8 mouse cellular contexts compared by ENCODE assay signal in genomic region chr16:78301183-78301830, GRCm38 (mm10). TPM values are rescaled to one million over a fixed set of nuclear protein-coding genes. Genes with fewer than 3 reads are reported as not detected.
DNase-seq lines count a peak whose midpoint lies in the region; ATAC-seq and TF ChIP-seq lines count a peak whose summit lies in the region.

TSS of gene Cxadr (plus strand) at chr16:78301489.

- H3K9ac ChIP-seq in ES-E14 (ENCODE audit: insufficient read depth, low read depth, low read length, poor library complexity, severe bottlenecking): peak within 1 kb of the TSS; percentile 91
- peak within 1 kb of the TSS; percentile 95 for H3K9ac ChIP-seq in forebrain, embryonic 16.5 days (replicated peaks; ENCODE audit: low read depth, low read length)
- H3K9ac ChIP-seq in neural tube, embryonic 15.5 days (replicated peaks): peak within 1 kb of the TSS; percentile 95

- ATAC-seq in forebrain, embryonic 16.5 days: peak; percentile 97
- peak; percentile 97 for ATAC-seq in neural tube, embryonic 15.5 days (ENCODE audit: low FRiP score)

- peak; percentile 85 for DNase-seq in ES-E14 (ENCODE audit: low read depth, low spot score)
- peak; percentile 73 for DNase-seq in cerebellum, adult 11 months
- peak; percentile 90 for DNase-seq in hindbrain, embryonic 10.5 days (ENCODE audit: low spot score)
- peak; percentile 68 to 76 for DNase-seq in layer of hippocampus, adult 8-10 months (ENCODE audit: low spot score in 2 of 2)
- DNase-seq in lung, adult 2 months: peak; percentile 79
- peak; percentile 86 for DNase-seq in thymus, postnatal 14 days

- peak within 1 kb of the TSS; percentile 76 to 87 for H3K4me3 ChIP-seq in ES-E14 (ENCODE audit: insufficient read depth in 1 of 2, low read depth in 1 of 2, low read length in 2 of 2, poor library complexity in 1 of 2, severe bottlenecking in 1 of 2)
- peak within 1 kb of the TSS; percentile 98 for H3K4me3 ChIP-seq in forebrain, embryonic 16.5 days (replicated peaks; ENCODE audit: low read length)
- H3K4me3 ChIP-seq in hindbrain, embryonic 10.5 days: peak within 1 kb of the TSS; percentile 98
- peak within 1 kb of the TSS; percentile 92 for H3K4me3 ChIP-seq in lung, adult 2 months (replicated peaks; ENCODE audit: extremely low read depth, low read depth, low read length)
- peak within 1 kb of the TSS; percentile 92 for H3K4me3 ChIP-seq in neural tube, embryonic 15.5 days (replicated peaks)

- no peak for TF ChIP-seq CTCF in lung, adult 2 months (IDR thresholded peaks at IDR 0.05; ENCODE audit: insufficient read depth, low read length)

- in situ Hi-C loops in ES-E14 (cut with MboI; ENCODE audit: low sequenced_read_pairs in 2 of 2, unreplicated experiment in 2 of 2): no loop called here

- no peaks in the 10 kb centered on the region for H3K9me3 ChIP-seq in ES-E14 (ENCODE audit: control insufficient read depth, insufficient read depth, low read depth, low read length)
- H3K9me3 ChIP-seq in forebrain, embryonic 16.5 days (ENCODE audit: control insufficient read depth, low read length): no peaks in the 10 kb centered on the region
- no peaks in the 10 kb centered on the region for H3K9me3 ChIP-seq in hindbrain, embryonic 10.5 days
- no peaks in the 10 kb centered on the region for H3K9me3 ChIP-seq in neural tube, embryonic 15.5 days (replicated peaks)

- H3K27me3 ChIP-seq in forebrain, embryonic 16.5 days (replicated peaks; ENCODE audit: control insufficient read depth, insufficient read depth, low read length): no peaks in the 10 kb centered on the region
- 0 out of 2 replicates have a peak, but pooled peaks cover 6% of the 10 kb centered on the region for H3K27me3 ChIP-seq in hindbrain, embryonic 10.5 days (ENCODE audit: insufficient read depth, poor library complexity, severe bottlenecking)
- no peaks in the 10 kb centered on the region for H3K27me3 ChIP-seq in neural tube, embryonic 15.5 days (replicated peaks)

- TF ChIP-seq POLR2A in lung, adult 2 months (IDR thresholded peaks at IDR 0.05; ENCODE audit: borderline replicate concordance, extremely low read depth, low read depth, low read length): peak; percentile 51; the same call in 1 of the 2 replicates

- H3K4me1 ChIP-seq in ES-E14 (ENCODE audit: control insufficient read depth in 2 of 2, insufficient read depth in 2 of 2, low read length in 2 of 2, poor library complexity in 1 of 2): peaks cover 0 to 11% of the 10 kb centered on the region in 2 experiments; a peak in 2 of 4 replicates
- peaks cover 26% of the 10 kb centered on the region for H3K4me1 ChIP-seq in forebrain, embryonic 16.5 days (replicated peaks; ENCODE audit: control insufficient read depth, insufficient read depth, low read length)
- H3K4me1 ChIP-seq in hindbrain, embryonic 10.5 days (replicated peaks): peaks cover 28% of the 10 kb centered on the region
- peaks cover 2% of the 10 kb centered on the region; the same call in 1 of the 2 replicates for H3K4me1 ChIP-seq in lung, adult 2 months (ENCODE audit: control insufficient read depth, insufficient read depth, low read length)
- H3K4me1 ChIP-seq in neural tube, embryonic 15.5 days: peaks cover 31% of the 10 kb centered on the region

- H3K27ac ChIP-seq in ES-E14 (ENCODE audit: insufficient read depth, low read depth, low read length, poor library complexity, severe bottlenecking): peak within 1 kb of the TSS; percentile 70; the same call in 1 of the 2 replicates
- peak within 1 kb of the TSS; percentile 95 for H3K27ac ChIP-seq in forebrain, embryonic 16.5 days (ENCODE audit: low read length)
- peak within 1 kb of the TSS; percentile 97 for H3K27ac ChIP-seq in hindbrain, embryonic 10.5 days
- H3K27ac ChIP-seq in neural tube, embryonic 15.5 days (replicated peaks): peak within 1 kb of the TSS; percentile 96

- under 1% methylated on average over 33 of the region's 34 CpGs for WGBS in forebrain, embryonic 16.5 days
- WGBS in hindbrain, embryonic 10.5 days: under 1% methylated on average over 34 of the region's 34 CpGs
- 2% methylated on average over 34 of the region's 34 CpGs for WGBS in lung, adult 2 months
- under 1% methylated on average over 34 of the region's 34 CpGs for WGBS in neural tube, embryonic 15.5 days

- H3K4me2 ChIP-seq in forebrain, embryonic 16.5 days (ENCODE audit: low read length): peak within 1 kb of the TSS; percentile 90
- peak within 1 kb of the TSS; percentile 81 for H3K4me2 ChIP-seq in neural tube, embryonic 15.5 days

- no peaks in the 10 kb centered on the region for H3K36me3 ChIP-seq in ES-E14 (ENCODE audit: control insufficient read depth, insufficient read depth, low read length, poor library complexity, severe bottlenecking)
- H3K36me3 ChIP-seq in forebrain, embryonic 16.5 days (ENCODE audit: control insufficient read depth, insufficient read depth): no peaks in the 10 kb centered on the region
- peaks cover 27% of the 10 kb centered on the region for H3K36me3 ChIP-seq in hindbrain, embryonic 10.5 days
- no peaks in the 10 kb centered on the region for H3K36me3 ChIP-seq in neural tube, embryonic 15.5 days

TF ChIP-seq in ES-E14, 5 proteins besides CTCF, POLR2A, EP300 and RAD21:
- no peak for TF ChIP-seq ZC3H11A (IDR thresholded peaks at IDR 0.05; ENCODE audit: borderline replicate concordance, low read depth, low read length)
- TF ChIP-seq ZNF384 (IDR thresholded peaks at IDR 0.05; ENCODE audit: low read depth, low read length): no peak
- TF ChIP-seq CHD2 (IDR thresholded peaks at IDR 0.05; ENCODE audit: low read depth, low read length): no peak
- TF ChIP-seq HCFC1 (IDR thresholded peaks at IDR 0.05; ENCODE audit: borderline replicate concordance, insufficient read depth, low read length): no peak
TF ChIP-seq in ES-E14: peak in this region for 0.

RNA-seq across cellular contexts. Expression of gene Cxadr, which starts in this region (rescaled TPM):
- total RNA-seq in ES-E14 (2012; rRNA removed): 31.0 and 44.2 TPM in 2 replicates
- 184 and 188 TPM in 2 replicates for polyA plus RNA-seq in forebrain, embryonic 16.5 days (2015; fragmentation: Nextera tagmentation; extraction: Ambion mirVana)
- polyA plus RNA-seq in hindbrain, embryonic 10.5 days (2016; fragmentation: Nextera tagmentation; extraction: Ambion mirVana): 48.3 and 58.4 TPM in 2 replicates
- total RNA-seq in layer of hippocampus, adult 8-10 months (2022): 10 to 100 TPM; 15.7 to 23.2 (median 19.4) TPM
- polyA plus RNA-seq in lung, adult 2 months (2012; rRNA removed): 32.5 and 37.1 TPM in 2 replicates
- 114 and 131 TPM in 2 replicates for polyA plus RNA-seq in neural tube, embryonic 15.5 days (2015; fragmentation: Nextera tagmentation; extraction: Ambion mirVana)

Comparison
In these comparisons a context has a peak if more than half of its experiments do, and no peak if none do; other contexts are left out.
1. Peak in every context shown above with its lines: DNase-seq, ATAC-seq, H3K4me3 ChIP-seq and H3K27ac ChIP-seq.